Mouse (Mus musculus) embryonic facial prominence, embryonic 14.5 days (tissue): ENCODE measurements at regions not wholly inside any gene's neighbourhood (a gene's known extent, or its start where the extent isn't known, plus 50 kb on each side); places are given as distances from the start of the nearest gene placed in this dataset.
A peak's percentile ranks its signal among the peaks of the same experiment; 100 is the strongest.

ENCODE experiments used
- ATAC-seq: fragments of 200-750 bp; cut with Nextera tagmentation; 2 replicates; pipeline ENCODE4 v1.8.0; 2017; ENCODE audit warnings: low read depth, moderate number of reproducible peaks, moderate TSS enrichment
- DNase-seq: peaks from one replicate; pipeline ENCODE4 v3.0.0-alpha.2; 2015; ENCODE audit warnings: low spot score
- H3K27ac ChIP-seq: fragments of 300-500 bp; sonication (generic); replicated peaks from 2 replicates; pipeline ENCODE4 v1.5.1; 2014; ENCODE audit warnings: low read depth, mild to moderate bottlenecking, low read length, moderate library complexity
- H3K27me3 ChIP-seq: fragments of 300-500 bp; sonication (generic); replicated peaks from 2 replicates; pipeline ENCODE4 v1.6.1; 2014; ENCODE audit warnings: low read length; ENCODE audit not compliant: control insufficient read depth, insufficient read depth
- H3K36me3 ChIP-seq: fragments of 300-500 bp; sonication (generic); 2 replicates; pipeline ENCODE4 v1.6.1; 2014; ENCODE audit warnings: low read length, mixed read lengths; ENCODE audit not compliant: control insufficient read depth, insufficient read depth
- H3K4me1 ChIP-seq: fragments of 300-500 bp; sonication (generic); 2 replicates; pipeline ENCODE4 v1.6.1; 2014; ENCODE audit warnings: antibody characterized with exemption, low read length; ENCODE audit not compliant: control insufficient read depth, insufficient read depth
- H3K4me2 ChIP-seq: fragments of 300-500 bp; sonication (generic); 2 replicates; pipeline ENCODE4 v1.6.1; 2014; ENCODE audit warnings: low read depth, mild to moderate bottlenecking, low read length, moderate library complexity, mixed read lengths
- H3K4me3 ChIP-seq: fragments of 300-500 bp; sonication (generic); 2 replicates; pipeline ENCODE4 v1.5.1; 2014; ENCODE audit warnings: low read depth, mild to moderate bottlenecking, low read length
- H3K9ac ChIP-seq: fragments of 300-500 bp; sonication (generic); 2 replicates; pipeline ENCODE4 v1.6.1; 2014; ENCODE audit warnings: low read depth, mild to moderate bottlenecking, low read length, moderate library complexity, mixed read lengths
- H3K9me3 ChIP-seq: fragments of 300-500 bp; sonication (generic); 2 replicates; pipeline ENCODE4 v1.6.1; 2016; ENCODE audit warnings: low read length; ENCODE audit not compliant: control insufficient read depth
- WGBS: fragments of 180-500 bp; shearing (Covaris S2); extraction: QIAGEN DNeasy Blood & Tissue Kit; methylation state at CpG from one replicate; pipeline ENCODE4 v1.1.7; 2014; 5-methylcytosine and 5-hydroxymethylcytosine counted together

GRCm38 (mm10) chr3:38371702-38372101 is 112.9 kb downstream of the Ankrd50 start:
- H3K4me2 ChIP-seq = no peak overlapping the region
- no peak overlapping the region for H3K4me3 ChIP-seq
- 31% methylated on average over 2 of the region's 2 CpGs for WGBS
- no peaks in the 10 kb centered on the region for H3K36me3 ChIP-seq
- no peaks in the 10 kb centered on the region for H3K4me1 ChIP-seq
- ATAC-seq = no peak
- H3K9ac ChIP-seq = no peak overlapping the region
- no peaks in the 10 kb centered on the region for H3K27me3 ChIP-seq
- no peak overlapping the region for H3K27ac ChIP-seq
- no peaks in the 10 kb centered on the region for H3K9me3 ChIP-seq
- no peak for DNase-seq

DNA sequence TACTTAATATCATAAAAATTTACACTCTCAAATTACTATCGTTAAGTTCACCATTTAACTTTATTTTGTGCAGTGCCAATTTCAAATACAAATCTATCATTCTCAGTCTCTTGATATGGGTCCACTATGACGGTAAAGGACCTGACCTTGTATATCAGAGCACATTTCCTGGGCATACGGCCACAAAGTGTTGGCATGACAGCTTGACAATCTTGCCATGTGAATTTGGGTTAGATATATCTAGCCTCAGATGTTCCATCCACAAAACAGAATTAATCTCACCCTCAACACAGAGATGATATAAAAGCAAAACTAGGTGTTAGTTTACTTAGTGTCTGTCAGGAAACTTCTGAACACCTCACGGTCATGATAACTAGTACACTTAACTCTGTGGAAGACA is 120.8 kb downstream of the Ankrd50 start:
- DNase-seq (no peak), ATAC-seq (no peak)
- no peaks in the 10 kb centered on the region for H3K27me3 ChIP-seq
- no peak overlapping the region for H3K4me2 ChIP-seq
- H3K9ac ChIP-seq = no peak overlapping the region
- H3K4me3 ChIP-seq = no peak overlapping the region
- no peaks in the 10 kb centered on the region for H3K9me3 ChIP-seq
- peaks cover 17% of the 10 kb centered on the region for H3K4me1 ChIP-seq
- no peak overlapping the region for H3K27ac ChIP-seq
- H3K36me3 ChIP-seq = no peaks in the 10 kb centered on the region
- 94% methylated on average over 4 of the region's 4 CpGs for WGBS

DNA sequence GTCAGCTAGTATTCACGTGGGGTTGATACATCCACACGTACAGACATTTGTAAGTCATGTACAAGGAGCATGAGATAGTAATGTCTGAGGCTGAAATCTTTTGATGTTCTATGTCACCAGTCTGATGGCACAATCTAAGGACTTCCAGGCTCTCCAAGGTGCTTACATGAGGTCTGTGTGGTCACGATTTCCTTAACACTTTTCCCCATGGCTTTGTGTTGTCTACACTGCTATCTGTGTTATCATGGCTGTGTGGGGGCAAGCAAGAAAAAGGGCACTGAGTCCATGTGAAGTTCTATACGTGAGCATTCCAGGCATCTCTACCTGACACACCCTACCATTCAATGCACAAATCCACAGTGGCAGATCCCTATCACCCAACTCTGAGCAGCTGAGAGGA is 123.2 kb downstream of the Ankrd50 start:
- Histone ChIP-seq H3K4me1 (peaks cover 17% of the 10 kb centered on the region), H3K9ac (no peak overlapping the region), H3K4me3 (no peak overlapping the region), H3K4me2 (no peak overlapping the region), H3K27me3 (no peaks in the 10 kb centered on the region), H3K27ac (peak overlapping the region; percentile 29; the same call in 1 of the 2 replicates), H3K36me3 (no peaks in the 10 kb centered on the region), H3K9me3 (no peaks in the 10 kb centered on the region)
- ATAC-seq (no peak), DNase-seq (no peak)
- WGBS = 78% methylated on average over 4 of the region's 4 CpGs

GRCm38 (mm10) chr3:38360974-38361373 is 123.7 kb downstream of the Ankrd50 start:
- no peak overlapping the region for H3K4me3 ChIP-seq
- H3K36me3 ChIP-seq = no peaks in the 10 kb centered on the region
- ATAC-seq (no peak), DNase-seq (no peak)
- no peaks in the 10 kb centered on the region for H3K27me3 ChIP-seq
- H3K4me1 ChIP-seq = peaks cover 17% of the 10 kb centered on the region
- WGBS = 30% methylated on average over 5 of the region's 5 CpGs
- peak overlapping the region; percentile 29; the same call in 1 of the 2 replicates for H3K27ac ChIP-seq
- H3K4me2 ChIP-seq = no peak overlapping the region
- no peak overlapping the region for H3K9ac ChIP-seq
- H3K9me3 ChIP-seq = no peaks in the 10 kb centered on the region

GRCm38 (mm10) chr3:38360421-38360921 is 124.2 kb downstream of the Ankrd50 start:
- Histone ChIP-seq H3K4me3 (no peak overlapping the region), H3K9ac (no peak overlapping the region), H3K36me3 (no peaks in the 10 kb centered on the region), H3K27ac (0 out of 2 replicates have a peak overlapping the region, but pooled peaks have one; percentile 6), H3K4me2 (no peak overlapping the region), H3K9me3 (no peaks in the 10 kb centered on the region), H3K27me3 (no peaks in the 10 kb centered on the region), H3K4me1 (peaks cover 17% of the 10 kb centered on the region)
- ATAC-seq (no peak), DNase-seq (peak; percentile 42)
- WGBS = 13% methylated on average over 3 of the region's 3 CpGs

- 30% methylated on average over 14 of the region's 14 CpGs for WGBS
- DNase-seq (no peak), ATAC-seq (no peak)
Measured at GRCm38 (mm10) chr3:38357905-38358491, 126.6 kb downstream of the Ankrd50 start.

DNA sequence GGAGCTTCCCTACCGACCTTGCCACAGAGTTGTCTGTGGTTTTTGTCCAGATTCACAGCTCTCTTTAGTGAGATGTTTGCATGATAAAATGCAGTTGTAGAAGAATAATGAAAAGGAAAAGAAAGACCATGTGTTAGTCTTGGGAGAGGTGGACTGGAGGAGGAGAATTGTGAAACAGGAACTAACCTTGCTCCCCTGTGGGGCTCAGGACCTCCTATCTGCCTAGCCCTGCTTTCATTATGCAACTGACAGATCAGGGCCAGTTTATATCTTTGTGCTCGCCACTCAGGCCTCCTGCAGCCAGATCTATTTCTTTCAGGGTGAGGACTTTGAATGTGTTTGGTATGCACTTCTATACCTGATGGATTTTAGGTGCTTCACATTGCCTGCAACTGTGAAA is 140.4 kb downstream of the Ankrd50 start:
- Histone ChIP-seq H3K9ac (no peak overlapping the region), H3K9me3 (no peaks in the 10 kb centered on the region), H3K36me3 (no peaks in the 10 kb centered on the region), H3K4me2 (no peak overlapping the region), H3K27ac (no peak overlapping the region), H3K27me3 (no peaks in the 10 kb centered on the region), H3K4me1 (no peaks in the 10 kb centered on the region), H3K4me3 (no peak overlapping the region)
- DNase-seq (no peak), ATAC-seq (no peak)
- 34% methylated on average over 2 of the region's 2 CpGs for WGBS

More at GRCm38 (mm10) chr3:38357905-38358491, 126.6 kb downstream of the Ankrd50 start:
- Histone ChIP-seq H3K27ac (no peak overlapping the region), H3K9me3 (no peaks in the 10 kb centered on the region), H3K4me1 (peaks cover 17% of the 10 kb centered on the region), H3K4me3 (no peak overlapping the region), H3K27me3 (no peaks in the 10 kb centered on the region), H3K4me2 (no peak overlapping the region), H3K36me3 (no peaks in the 10 kb centered on the region), H3K9ac (no peak overlapping the region)

GRCm38 (mm10) chr3:38341666-38342065 is 143.0 kb downstream of the Ankrd50 start:
- no peak for ATAC-seq

DNA sequence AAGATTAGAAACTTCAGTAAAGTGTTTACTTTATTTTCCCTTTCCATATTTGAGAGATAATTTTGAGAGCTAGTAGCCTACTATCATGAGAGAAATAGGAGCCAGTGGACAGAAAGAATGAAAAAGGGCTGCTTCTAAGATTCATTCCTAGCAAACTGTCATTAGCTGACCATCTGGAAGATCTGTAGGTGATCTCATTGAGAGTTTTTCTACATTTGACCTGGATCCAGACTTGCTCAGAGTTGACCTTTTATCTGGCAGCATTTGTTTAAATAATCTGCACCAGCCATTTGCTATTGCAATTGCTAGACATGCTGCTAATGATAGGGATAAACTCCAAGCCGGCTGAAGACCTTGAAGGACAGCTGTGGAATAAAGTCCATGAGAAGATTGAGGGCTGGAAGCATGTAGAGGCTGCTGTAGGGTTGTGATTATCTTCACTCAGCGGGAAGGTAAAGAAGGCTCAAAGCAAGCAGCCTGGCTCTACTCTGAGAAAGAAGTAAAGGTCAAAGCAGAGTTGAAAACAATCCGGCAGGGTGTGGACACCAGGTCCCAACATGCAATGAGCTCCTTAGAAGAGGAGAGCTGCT is 151.2 kb downstream of the Ankrd50 start:
- Histone ChIP-seq H3K4me1 (no peaks in the 10 kb centered on the region), H3K36me3 (no peaks in the 10 kb centered on the region), H3K27ac (no peak overlapping the region), H3K4me3 (no peak overlapping the region), H3K4me2 (no peak overlapping the region), H3K27me3 (no peaks in the 10 kb centered on the region), H3K9ac (no peak overlapping the region), H3K9me3 (no peaks in the 10 kb centered on the region)
- DNase-seq (no peak), ATAC-seq (no peak)
- WGBS = 76% methylated on average over 3 of the region's 3 CpGs

More at GRCm38 (mm10) chr3:38341666-38342065, 143.0 kb downstream of the Ankrd50 start:
- no peak overlapping the region for H3K9ac ChIP-seq
- H3K27me3 ChIP-seq = no peaks in the 10 kb centered on the region
- no peak for DNase-seq
- no peak overlapping the region for H3K27ac ChIP-seq
- 94% methylated on average over 1 of the region's 1 CpGs for WGBS
- H3K9me3 ChIP-seq = no peaks in the 10 kb centered on the region
- no peaks in the 10 kb centered on the region for H3K36me3 ChIP-seq
- H3K4me1 ChIP-seq = no peaks in the 10 kb centered on the region
- no peak overlapping the region for H3K4me3 ChIP-seq
- no peak overlapping the region for H3K4me2 ChIP-seq
